Mouse (Mus musculus) neural tube, embryonic 14.5 days (tissue): ENCODE measurements around the gene Clec16a. TPM values are rescaled to one million over a fixed set of nuclear protein-coding genes. Genes with fewer than 3 reads are reported as not detected.

Source experiments
- ATAC-seq: fragments of 200-750 bp; cut with Nextera tagmentation; 2 replicates; pipeline ENCODE4 v1.8.0; 2017; ENCODE audit warnings: low read depth, mild to moderate bottlenecking, moderate TSS enrichment, moderate library complexity
- H3K27ac ChIP-seq: fragments of 300-500 bp; sonication (generic); 2 replicates; pipeline ENCODE4 v1.5.1; 2014; ENCODE audit warnings: low read depth, mild to moderate bottlenecking, control low read depth, low read length, moderate library complexity, mixed read lengths
- H3K27me3 ChIP-seq: fragments of 300-500 bp; sonication (generic); 2 replicates; pipeline ENCODE4 v1.6.1; 2014; ENCODE audit warnings: low read length; ENCODE audit not compliant: control insufficient read depth, insufficient read depth
- H3K36me3 ChIP-seq: fragments of 300-500 bp; sonication (generic); 2 replicates; pipeline ENCODE4 v1.6.1; 2014; ENCODE audit warnings: low read length, mixed read lengths; ENCODE audit not compliant: control insufficient read depth, insufficient read depth
- H3K4me1 ChIP-seq: fragments of 300-500 bp; sonication (generic); 2 replicates; pipeline ENCODE4 v1.6.1; 2014; ENCODE audit warnings: low read length; ENCODE audit not compliant: control insufficient read depth, insufficient read depth
- H3K4me2 ChIP-seq: fragments of 300-500 bp; sonication (generic); 2 replicates; pipeline ENCODE4 v1.6.1; 2014; ENCODE audit warnings: mild to moderate bottlenecking, low read depth, low read length, control low read depth
- H3K4me3 ChIP-seq: fragments of 300-500 bp; sonication (generic); 2 replicates; pipeline ENCODE4 v1.5.1; 2014; ENCODE audit warnings: low read depth, low read length, control low read depth, mixed read lengths
- H3K9ac ChIP-seq: fragments of 300-500 bp; sonication (generic); replicated peaks from 2 replicates; pipeline ENCODE4 v1.6.1; 2014; ENCODE audit warnings: low read depth, mild to moderate bottlenecking, control low read depth, low read length, mixed read lengths
- H3K9me3 ChIP-seq: fragments of 300-500 bp; sonication (generic); 2 replicates; pipeline ENCODE4 v1.6.1; 2016; ENCODE audit warnings: low read length; ENCODE audit not compliant: control insufficient read depth
- WGBS: fragments of 180-500 bp; shearing (Covaris S2); extraction: QIAGEN DNeasy Blood & Tissue Kit; methylation state at CpG from one replicate; pipeline ENCODE4 v1.1.7; 2014; 5-methylcytosine and 5-hydroxymethylcytosine counted together
- polyA plus RNA-seq: library from polyadenylated mRNA; unstranded; fragments of >200 nt; fragmentation: Nextera tagmentation; extraction: Ambion mirVana; gene quantifications from 2 replicates; pipeline ENCODE4 v1.2.1, GENCODE M21; 2014

Clec16a gene
- polyA plus RNA-seq, 1 experiment from 2014 or later, result 89.2 TPM

DNA sequence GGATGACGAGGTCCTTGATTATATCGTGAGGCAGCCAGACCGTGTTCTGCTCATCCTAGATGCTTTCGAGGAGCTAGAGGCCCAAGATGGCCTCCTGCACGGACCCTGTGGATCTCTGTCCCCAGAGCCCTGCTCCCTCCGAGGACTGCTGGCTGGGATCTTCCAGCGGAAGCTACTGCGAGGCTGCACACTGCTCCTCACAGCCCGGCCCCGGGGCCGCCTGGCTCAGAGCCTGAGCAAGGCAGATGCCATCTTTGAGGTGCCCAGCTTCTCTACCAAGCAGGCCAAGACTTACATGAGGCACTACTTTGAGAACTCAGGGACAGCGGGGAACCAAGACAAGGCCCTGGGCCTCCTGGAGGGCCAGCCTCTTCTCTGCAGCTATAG, 34.0 kb upstream of the Clec16a start:
- no peak overlapping the region for H3K4me3 ChIP-seq
- no peak overlapping the region for H3K4me2 ChIP-seq
- H3K27ac ChIP-seq, result no peak overlapping the region
- no peaks in the 10 kb centered on the region for H3K36me3 ChIP-seq
- no peaks in the 10 kb centered on the region for H3K27me3 ChIP-seq
- 86% methylated on average over 12 of the region's 12 CpGs for WGBS
- no peaks in the 10 kb centered on the region for H3K4me1 ChIP-seq
- ATAC-seq, result no peak
- H3K9ac ChIP-seq, result no peak overlapping the region
- no peaks in the 10 kb centered on the region for H3K9me3 ChIP-seq

DNA sequence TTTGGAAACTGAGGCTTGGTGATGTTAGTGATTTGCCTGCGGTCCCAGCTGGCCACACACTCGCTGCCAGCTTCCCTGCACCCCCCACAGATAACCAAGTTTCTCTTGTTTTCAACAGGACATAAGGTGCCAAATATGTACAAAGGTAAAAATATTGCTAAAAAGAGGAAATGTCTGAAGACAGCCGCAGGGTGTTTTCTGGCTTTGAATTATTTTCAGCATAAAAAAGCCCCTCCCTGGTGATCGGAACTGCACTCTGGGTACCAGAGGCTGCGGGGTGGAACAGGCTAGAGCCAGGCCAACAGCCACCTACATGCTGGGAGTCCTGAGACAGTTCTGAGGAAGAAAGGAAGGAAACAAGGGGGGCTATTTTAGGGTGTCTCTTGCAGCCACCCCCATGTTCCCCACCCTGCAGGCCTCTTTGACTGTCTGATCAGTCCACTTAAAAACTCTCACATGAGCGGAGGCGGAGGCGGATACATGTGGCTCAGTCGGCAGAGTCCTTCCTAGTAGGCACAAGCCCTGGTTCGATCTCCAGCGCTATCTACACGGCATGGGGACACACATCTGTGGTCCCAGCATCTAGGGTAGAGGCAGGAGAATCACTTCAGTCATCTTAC, 29.1 kb upstream of the Clec16a start:
- 92% methylated on average over 12 of the region's 12 CpGs for WGBS
- H3K27me3 ChIP-seq, result no peaks in the 10 kb centered on the region
- no peak overlapping the region for H3K27ac ChIP-seq
- H3K4me1 ChIP-seq, result no peaks in the 10 kb centered on the region
- H3K4me2 ChIP-seq, result no peak overlapping the region
- H3K9ac ChIP-seq, result no peak overlapping the region
- H3K9me3 ChIP-seq, result no peaks in the 10 kb centered on the region
- no peak for ATAC-seq
- no peaks in the 10 kb centered on the region for H3K36me3 ChIP-seq
- no peak overlapping the region for H3K4me3 ChIP-seq

DNA sequence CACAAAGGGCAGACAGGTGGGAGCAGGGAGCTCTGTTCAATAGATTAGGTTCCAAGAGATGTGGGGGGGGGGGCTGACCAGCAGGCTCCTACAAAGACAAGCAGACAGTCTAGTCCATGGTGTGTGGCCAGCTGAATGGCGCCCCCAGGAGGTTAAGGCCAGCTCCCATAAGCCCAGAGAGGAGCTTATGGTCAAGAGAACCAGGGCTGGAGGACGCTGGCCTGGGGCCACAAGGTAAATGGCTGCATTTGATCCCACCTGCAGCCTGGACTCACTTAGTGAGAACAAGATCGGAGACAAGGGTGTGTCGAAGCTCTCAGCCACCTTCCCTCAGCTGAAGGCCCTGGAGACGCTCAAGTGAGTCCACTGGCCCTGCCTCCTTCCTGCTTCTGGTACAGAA, 27.1 kb upstream of the Clec16a start:
- no peaks in the 10 kb centered on the region for H3K4me1 ChIP-seq
- ATAC-seq, result no peak
- H3K4me3 ChIP-seq, result no peak overlapping the region

DNA sequence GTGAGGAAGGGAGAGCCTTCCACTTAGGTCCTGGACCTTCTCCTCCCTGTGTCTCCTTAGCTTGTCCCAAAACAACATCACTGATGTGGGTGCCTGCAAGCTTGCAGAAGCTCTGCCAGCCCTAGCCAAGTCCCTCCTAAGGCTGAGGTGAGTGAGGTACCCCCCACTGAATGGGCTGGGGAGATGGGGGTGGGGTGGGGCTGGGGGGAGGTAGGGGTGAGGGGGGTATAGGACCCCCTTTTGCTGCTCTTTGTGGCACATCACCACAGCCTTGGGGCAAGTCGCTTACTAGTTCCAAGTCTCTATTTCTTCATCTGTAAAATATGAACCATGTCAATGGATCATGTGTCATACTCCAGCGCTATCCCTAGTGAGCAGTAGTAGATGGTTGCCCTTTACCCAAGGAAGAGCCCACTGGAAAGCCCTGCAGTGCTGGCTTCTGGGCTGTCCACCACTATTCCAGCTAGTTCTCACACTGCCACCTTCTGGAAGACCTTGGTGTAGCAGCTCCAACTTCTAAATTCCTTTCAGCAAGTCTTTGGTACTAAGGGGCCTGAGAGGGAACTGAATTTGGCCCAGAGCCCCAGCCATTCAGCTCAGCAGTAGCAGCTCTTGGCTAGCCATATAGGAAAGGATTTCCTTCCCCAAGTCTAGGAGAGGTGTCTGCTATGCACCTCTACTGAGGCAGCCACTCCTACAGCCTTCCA, 24.1 kb upstream of the Clec16a start:
- Histone ChIP-seq H3K9me3 (no peaks in the 10 kb centered on the region), H3K27ac (no peak overlapping the region), H3K4me1 (no peaks in the 10 kb centered on the region), H3K36me3 (no peaks in the 10 kb centered on the region), H3K4me3 (no peak overlapping the region), H3K4me2 (no peak overlapping the region), H3K9ac (no peak overlapping the region), H3K27me3 (no peaks in the 10 kb centered on the region)
- 42% methylated on average over 2 of the region's 2 CpGs for WGBS
- peak; percentile 85; the same call in 1 of the 2 replicates for ATAC-seq

More for the DNA sequence above, 27.1 kb upstream of the Clec16a start:
- no peak overlapping the region for H3K9ac ChIP-seq
- H3K4me2 ChIP-seq, result no peak overlapping the region
- 54% methylated on average over 5 of the region's 5 CpGs for WGBS
- no peaks in the 10 kb centered on the region for H3K9me3 ChIP-seq
- H3K27me3 ChIP-seq, result no peaks in the 10 kb centered on the region
- H3K36me3 ChIP-seq, result no peaks in the 10 kb centered on the region
- H3K27ac ChIP-seq, result no peak overlapping the region

DNA sequence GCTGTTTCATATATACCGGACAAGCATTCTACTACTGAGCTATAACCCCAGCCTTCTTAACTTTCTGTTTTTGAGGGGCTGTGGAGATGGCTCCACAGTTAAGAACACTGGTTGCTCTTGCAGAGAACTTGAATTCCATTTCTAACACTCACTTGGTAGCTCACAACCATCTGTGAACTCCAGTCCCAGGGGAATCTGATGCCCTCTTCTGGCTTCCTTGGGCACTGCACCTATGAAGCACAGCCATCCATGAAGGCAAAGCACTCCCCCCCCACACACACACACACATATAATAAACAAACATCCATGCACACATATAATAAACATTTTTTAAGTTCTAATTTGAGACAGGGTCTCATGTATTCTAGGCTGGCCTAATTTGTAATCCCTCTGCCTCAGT, 22.3 kb upstream of the Clec16a start:
- 88% methylated on average over 1 of the region's 1 CpGs for WGBS
- Histone ChIP-seq H3K9me3 (no peaks in the 10 kb centered on the region), H3K27ac (no peak overlapping the region), H3K4me1 (no peaks in the 10 kb centered on the region), H3K27me3 (no peaks in the 10 kb centered on the region), H3K9ac (no peak overlapping the region), H3K4me2 (no peak overlapping the region), H3K36me3 (no peaks in the 10 kb centered on the region), H3K4me3 (no peak overlapping the region)
- no peak for ATAC-seq

DNA sequence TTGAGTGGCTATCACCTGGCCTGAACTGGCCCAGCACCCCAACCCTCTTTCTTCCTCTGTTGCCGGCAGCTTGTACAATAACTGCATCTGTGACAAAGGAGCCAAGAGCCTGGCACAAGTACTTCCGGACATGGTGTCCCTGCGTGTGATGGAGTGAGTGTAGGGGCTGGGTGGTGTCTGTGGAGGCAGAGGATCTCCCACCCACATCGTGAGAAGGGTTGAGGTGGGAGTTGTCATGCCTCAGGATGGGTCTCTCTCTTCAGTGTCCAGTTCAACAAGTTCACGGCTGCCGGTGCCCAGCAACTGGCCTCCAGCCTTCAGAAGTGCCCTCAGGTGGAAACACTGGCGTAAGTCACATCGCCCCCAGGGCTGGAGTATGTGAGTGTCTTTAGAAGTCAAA, 21.5 kb upstream of the Clec16a start:
- H3K9ac ChIP-seq, result no peak overlapping the region
- H3K36me3 ChIP-seq, result no peaks in the 10 kb centered on the region
- H3K9me3 ChIP-seq, result no peaks in the 10 kb centered on the region
- no peak for ATAC-seq
- H3K4me2 ChIP-seq, result no peak overlapping the region
- H3K4me1 ChIP-seq, result no peaks in the 10 kb centered on the region
- no peaks in the 10 kb centered on the region for H3K27me3 ChIP-seq
- 91% methylated on average over 8 of the region's 8 CpGs for WGBS
- no peak overlapping the region for H3K4me3 ChIP-seq
- H3K27ac ChIP-seq, result no peak overlapping the region

DNA sequence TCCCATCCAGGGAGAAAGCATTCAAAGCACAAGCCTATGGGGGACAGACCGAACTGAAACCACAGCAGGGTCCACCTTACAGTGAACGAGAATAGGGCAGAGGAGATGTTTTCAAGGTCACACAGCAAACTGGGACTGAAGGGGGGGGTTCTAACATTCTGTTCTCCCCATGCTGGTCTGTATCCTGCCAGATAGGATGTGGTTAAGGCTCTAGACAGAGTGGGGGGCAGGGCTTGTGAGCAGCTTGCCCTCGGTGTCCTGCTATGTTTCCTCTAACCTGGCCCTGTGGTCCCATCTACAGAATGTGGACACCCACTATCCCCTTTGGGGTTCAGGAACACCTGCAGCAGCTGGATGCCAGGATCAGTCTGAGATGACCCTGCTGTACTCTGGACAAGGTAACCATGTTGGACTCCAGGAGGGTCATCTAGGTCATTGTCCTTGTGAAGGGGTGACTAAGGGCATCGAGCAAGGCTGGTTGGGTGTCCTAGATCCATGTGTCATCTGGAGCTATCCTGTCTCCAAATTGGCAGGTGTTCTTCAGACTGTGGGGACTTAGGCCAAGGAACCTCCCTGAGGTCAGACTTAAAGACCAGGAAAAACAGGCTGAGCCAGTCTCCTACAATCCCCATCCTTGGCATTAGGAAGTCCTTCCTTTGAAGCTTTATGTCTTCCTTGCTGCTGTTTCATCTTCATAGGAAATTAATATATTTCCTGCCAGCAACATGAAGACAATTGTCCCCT, 20.1 kb upstream of the Clec16a start:
- Histone ChIP-seq H3K27me3 (no peaks in the 10 kb centered on the region), H3K9ac (no peak overlapping the region), H3K4me2 (no peak overlapping the region), H3K27ac (no peak overlapping the region), H3K4me1 (no peaks in the 10 kb centered on the region), H3K9me3 (no peaks in the 10 kb centered on the region), H3K36me3 (no peaks in the 10 kb centered on the region), H3K4me3 (no peak overlapping the region)
- 79% methylated on average over 4 of the region's 4 CpGs for WGBS
- no peak for ATAC-seq

DNA sequence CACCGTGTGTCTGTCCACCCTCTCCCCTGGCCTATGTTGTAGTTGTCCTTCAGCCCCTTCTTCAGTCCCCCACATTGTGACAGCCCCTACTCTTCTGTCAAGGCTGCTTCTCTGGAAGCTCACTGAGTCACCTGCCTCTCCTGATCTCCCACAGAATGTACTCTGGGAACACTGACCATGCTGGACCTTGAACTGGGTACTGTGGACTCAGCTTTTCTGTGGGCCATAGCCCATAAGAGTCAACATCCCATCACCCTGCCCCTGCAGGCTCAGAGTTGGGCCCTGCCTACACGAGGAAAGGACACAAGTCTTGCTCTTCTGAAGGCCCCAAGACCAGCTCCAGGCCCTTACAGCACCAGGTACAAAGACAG, 19.5 kb upstream of the Clec16a start:
- H3K4me2 ChIP-seq, result no peak overlapping the region
- H3K27me3 ChIP-seq, result no peaks in the 10 kb centered on the region
- no peaks in the 10 kb centered on the region for H3K4me1 ChIP-seq
- no peak overlapping the region for H3K9ac ChIP-seq
- H3K4me3 ChIP-seq, result no peak overlapping the region
- no peak overlapping the region for H3K27ac ChIP-seq
- no peak for ATAC-seq
- H3K9me3 ChIP-seq, result no peaks in the 10 kb centered on the region
- peaks cover 4% of the 10 kb centered on the region for H3K36me3 ChIP-seq
- 61% methylated on average over 2 of the region's 2 CpGs for WGBS

DNA sequence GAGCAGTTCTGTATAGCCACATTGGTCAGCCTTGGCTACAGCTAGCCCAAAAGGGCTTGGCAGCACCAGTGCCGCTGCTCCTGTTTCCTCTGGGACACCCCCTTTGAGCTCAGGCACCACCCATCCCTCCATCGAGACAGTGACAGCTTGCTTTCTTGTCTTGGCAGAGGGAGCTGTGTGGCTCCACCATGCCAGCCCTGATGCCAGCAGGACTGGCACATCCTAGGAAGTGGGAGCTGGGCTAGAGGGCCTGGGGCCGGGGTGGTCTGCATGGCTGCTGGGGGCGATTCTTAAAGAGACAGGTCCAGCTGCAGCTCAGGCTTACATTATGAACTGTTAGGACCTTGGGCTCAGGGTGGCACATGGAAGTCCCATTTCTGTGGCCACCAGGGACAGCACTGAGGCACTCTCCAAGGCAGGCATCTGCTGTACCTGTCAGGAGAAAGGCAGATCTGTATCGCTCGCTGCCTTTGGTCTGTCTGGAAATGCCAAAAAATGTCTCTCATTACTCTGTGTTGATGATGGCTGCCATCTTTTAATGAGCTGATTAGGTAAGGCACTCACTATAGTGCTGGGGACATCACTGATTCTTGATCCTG, 18.0 kb upstream of the Clec16a start:
- Histone ChIP-seq H3K27ac (no peak overlapping the region), H3K4me1 (no peaks in the 10 kb centered on the region), H3K9me3 (no peaks in the 10 kb centered on the region), H3K36me3 (peaks cover 6% of the 10 kb centered on the region), H3K4me2 (no peak overlapping the region), H3K4me3 (no peak overlapping the region), H3K9ac (no peak overlapping the region), H3K27me3 (no peaks in the 10 kb centered on the region)
- ATAC-seq, result no peak
- 82% methylated on average over 6 of the region's 6 CpGs for WGBS
